Mouse (Mus musculus) adrenal gland, postnatal 14 days (tissue): ENCODE measurements at regions not wholly inside any gene's neighbourhood (a gene's known extent, or its start where the extent isn't known, plus 50 kb on each side); places are given as distances from the start of the nearest gene placed in this dataset.
"Not testable (repeated sequence)": the region's sequence is repeated elsewhere in the genome, so short reads cannot be mapped to it uniquely, and the experiment has no call there.

Experiments
- DNase-seq: peaks from one replicate; pipeline ENCODE4 v3.0.0; 2021; ENCODE audit warnings: mixed read lengths

- no peak for DNase-seq
These were observed 87.6 kb downstream of the Serpinb8 start for GRCm38 (mm10) chr1:107677404-107677803.

- no peak for DNase-seq
These were observed 107.1 kb downstream of the Serpinb8 start for GRCm38 (mm10) chr1:107696858-107697257.

GRCm38 (mm10) chr1:107706108-107706548 is 116.3 kb downstream of the Serpinb8 start:
- no peak for DNase-seq

- DNase-seq: no peak
These were observed 118.8 kb downstream of the Serpinb8 start for GRCm38 (mm10) chr1:107708601-107709000.

GRCm38 (mm10) chr1:107714869-107715268 is 125.1 kb downstream of the Serpinb8 start:
- no peak for DNase-seq

- DNase-seq: no peak
These were observed 129.5 kb downstream of the Serpinb8 start for GRCm38 (mm10) chr1:107719304-107719703.

- no peak for DNase-seq
These were observed 138.5 kb downstream of the Serpinb8 start for GRCm38 (mm10) chr1:107728113-107728839.

GRCm38 (mm10) chr1:107765307-107765706 is 175.5 kb downstream of the Serpinb8 start:
- no peak for DNase-seq

GRCm38 (mm10) chr1:107767198-107767947 is 177.6 kb downstream of the Serpinb8 start:
- no peak for DNase-seq

GRCm38 (mm10) chr1:107772967-107773366 is 183.2 kb downstream of the Serpinb8 start:
- DNase-seq: no peak

- no peak for DNase-seq
These were observed 193.3 kb downstream of the Serpinb8 start for GRCm38 (mm10) chr1:107783079-107783478.

GRCm38 (mm10) chr1:107805823-107806222 is 216.0 kb downstream of the Serpinb8 start:
- no peak for DNase-seq

GRCm38 (mm10) chr1:107807367-107807766 is 217.6 kb downstream of the Serpinb8 start:
- not testable (repeated sequence) for DNase-seq

GRCm38 (mm10) chr1:107811136-107811535 is 221.3 kb downstream of the Serpinb8 start:
- DNase-seq: no peak

- no peak for DNase-seq
These were observed 222.1 kb downstream of the Serpinb8 start for GRCm38 (mm10) chr1:107811859-107812258.

- no peak for DNase-seq
These were observed 248.1 kb downstream of the Serpinb8 start for GRCm38 (mm10) chr1:107837877-107838276.

GRCm38 (mm10) chr1:107852386-107852785 is 262.6 kb downstream of the Serpinb8 start:
- DNase-seq: no peak

- DNase-seq: no peak
These were observed 263.2 kb downstream of the Serpinb8 start for GRCm38 (mm10) chr1:107853001-107853400.

- DNase-seq: no peak
These were observed 308.1 kb downstream of the Serpinb8 start for GRCm38 (mm10) chr1:107897743-107898437.

- no peak for DNase-seq
These were observed 309.5 kb downstream of the Serpinb8 start for GRCm38 (mm10) chr1:107899261-107899660.

GRCm38 (mm10) chr1:107900449-107900848 is 310.6 kb downstream of the Serpinb8 start:
- no peak for DNase-seq

- DNase-seq: no peak
These were observed 311.1 kb downstream of the Serpinb8 start for GRCm38 (mm10) chr1:107900913-107901312.
